Mouse (Mus musculus) kidney, embryonic 14.5 days (tissue): ENCODE measurements at regions not wholly inside any gene's neighbourhood (a gene's known extent, or its start where the extent isn't known, plus 50 kb on each side); places are given as distances from the start of the nearest gene placed in this dataset.
A peak's percentile ranks its signal among the peaks of the same experiment; 100 is the strongest.
"Not testable (repeated sequence)": the region's sequence is repeated elsewhere in the genome, so short reads cannot be mapped to it uniquely, and the experiment has no call there.

Experiments used
- ATAC-seq: fragments of 200-750 bp; cut with Nextera tagmentation; 2 replicates; pipeline ENCODE4 v1.8.0; 2017; ENCODE audit warnings: moderate number of reproducible peaks, mild to moderate bottlenecking, moderate TSS enrichment, moderate library complexity; ENCODE audit not compliant: low FRiP score, low TSS enrichment
- H3K27ac ChIP-seq: fragments of 300-500 bp; sonication (generic); 2 replicates; pipeline ENCODE4 v1.5.1; 2014; ENCODE audit warnings: low read depth, mild to moderate bottlenecking, low read length, moderate library complexity, mixed read lengths
- H3K27me3 ChIP-seq: fragments of 300-500 bp; sonication (generic); 2 replicates; pipeline ENCODE4 v1.6.1; 2014; ENCODE audit warnings: mild to moderate bottlenecking, low read length; ENCODE audit not compliant: control insufficient read depth, insufficient read depth
- H3K36me3 ChIP-seq: fragments of 300-500 bp; sonication (generic); 2 replicates; pipeline ENCODE4 v1.6.1; 2014; ENCODE audit warnings: low read length, mixed read lengths; ENCODE audit not compliant: control insufficient read depth, insufficient read depth
- H3K4me1 ChIP-seq: fragments of 300-500 bp; sonication (generic); 2 replicates; pipeline ENCODE4 v1.6.1; 2014; ENCODE audit warnings: low read length, mixed read lengths; ENCODE audit not compliant: control insufficient read depth, insufficient read depth
- H3K4me2 ChIP-seq: fragments of 300-500 bp; sonication (generic); replicated peaks from 2 replicates; pipeline ENCODE4 v1.6.1; 2014; ENCODE audit warnings: low read depth, mild to moderate bottlenecking, low read length
- H3K4me3 ChIP-seq: fragments of 300-500 bp; sonication (generic); 2 replicates; pipeline ENCODE4 v1.5.1; 2014; ENCODE audit warnings: mild to moderate bottlenecking, low read length
- H3K9ac ChIP-seq: fragments of 300-500 bp; sonication (generic); 2 replicates; pipeline ENCODE4 v1.6.1; 2014; ENCODE audit warnings: low read depth, mild to moderate bottlenecking, low read length, moderate library complexity
- H3K9me3 ChIP-seq: fragments of 300-500 bp; sonication (generic); 2 replicates; pipeline ENCODE4 v1.6.1; 2016; ENCODE audit warnings: low read length; ENCODE audit not compliant: control insufficient read depth
- WGBS: fragments of 180-500 bp; shearing (Covaris S2); extraction: QIAGEN DNeasy Blood & Tissue Kit; methylation state at CpG from one replicate; pipeline ENCODE4 v1.1.7; 2014; 5-methylcytosine and 5-hydroxymethylcytosine counted together

- no peak overlapping the region for H3K4me2 ChIP-seq
- H3K27me3 ChIP-seq, result no peaks in the 10 kb centered on the region
- no peak for ATAC-seq
- no peaks in the 10 kb centered on the region for H3K9me3 ChIP-seq
- H3K27ac ChIP-seq, result no peak overlapping the region
- H3K4me3 ChIP-seq, result no peak overlapping the region
- no peaks in the 10 kb centered on the region for H3K36me3 ChIP-seq
- H3K9ac ChIP-seq, result no peak overlapping the region
- WGBS, result 69% methylated on average over 1 of the region's 1 CpGs
- H3K4me1 ChIP-seq, result no peaks in the 10 kb centered on the region
These were observed 306.8 kb upstream of the Ercc4 start for GRCm38 (mm10) chr16:12802651-12803050.

GRCm38 (mm10) chr16:12807351-12807871 lies 302.1 kb upstream of the Ercc4 start:
- Histone ChIP-seq H3K36me3 (no peaks in the 10 kb centered on the region), H3K4me2 (no peak overlapping the region), H3K9ac (no peak overlapping the region), H3K4me3 (no peak overlapping the region), H3K9me3 (no peaks in the 10 kb centered on the region), H3K4me1 (no peaks in the 10 kb centered on the region), H3K27ac (no peak overlapping the region), H3K27me3 (no peaks in the 10 kb centered on the region)
- no peak for ATAC-seq
- 49% methylated on average over 8 of the region's 8 CpGs for WGBS

- Histone ChIP-seq H3K4me1 (no peaks in the 10 kb centered on the region), H3K36me3 (no peaks in the 10 kb centered on the region), H3K9ac (no peak overlapping the region), H3K27ac (no peak overlapping the region), H3K27me3 (no peaks in the 10 kb centered on the region), H3K4me2 (no peak overlapping the region), H3K4me3 (no peak overlapping the region), H3K9me3 (no peaks in the 10 kb centered on the region)
- WGBS, result 37% methylated on average over 2 of the region's 2 CpGs
- no peak for ATAC-seq
These were observed 298.4 kb upstream of the Ercc4 start for GRCm38 (mm10) chr16:12811088-12811487.

GRCm38 (mm10) chr16:12824646-12825045 lies 284.8 kb upstream of the Ercc4 start:
- no peaks in the 10 kb centered on the region for H3K4me1 ChIP-seq
- H3K4me3 ChIP-seq, result no peak overlapping the region
- 73% methylated on average over 6 of the region's 6 CpGs for WGBS
- no peak overlapping the region for H3K9ac ChIP-seq
- H3K27ac ChIP-seq, result no peak overlapping the region
- H3K4me2 ChIP-seq, result no peak overlapping the region
- H3K27me3 ChIP-seq, result no peaks in the 10 kb centered on the region
- no peaks in the 10 kb centered on the region for H3K9me3 ChIP-seq
- H3K36me3 ChIP-seq, result no peaks in the 10 kb centered on the region
- no peak for ATAC-seq

- H3K36me3 ChIP-seq, result no peaks in the 10 kb centered on the region
- no peak overlapping the region for H3K27ac ChIP-seq
- no peak overlapping the region for H3K4me2 ChIP-seq
- H3K4me3 ChIP-seq, result no peak overlapping the region
- 0 out of 2 replicates have a peak, but pooled peaks have one; percentile 49 for ATAC-seq
- H3K4me1 ChIP-seq, result no peaks in the 10 kb centered on the region
- 55% methylated on average over 8 of the region's 8 CpGs for WGBS
- no peak overlapping the region for H3K9ac ChIP-seq
- no peaks in the 10 kb centered on the region for H3K27me3 ChIP-seq
- H3K9me3 ChIP-seq, result no peaks in the 10 kb centered on the region
These were observed 283.3 kb upstream of the Ercc4 start for GRCm38 (mm10) chr16:12826222-12826621.

GRCm38 (mm10) chr16:12831308-12831707 lies 278.2 kb upstream of the Ercc4 start:
- not testable (repeated sequence) for ATAC-seq, H3K27ac ChIP-seq, H3K4me3 ChIP-seq, H3K27me3 ChIP-seq, H3K36me3 ChIP-seq, H3K9ac ChIP-seq, H3K4me1 ChIP-seq, H3K4me2 ChIP-seq, H3K9me3 ChIP-seq
- WGBS, result 79% methylated on average over 1 of the region's 1 CpGs

GRCm38 (mm10) chr16:12856356-12856755 lies 253.1 kb upstream of the Ercc4 start:
- no peaks in the 10 kb centered on the region for H3K4me1 ChIP-seq
- H3K4me3 ChIP-seq, result no peak overlapping the region
- no peak overlapping the region for H3K9ac ChIP-seq
- H3K27ac ChIP-seq, result no peak overlapping the region
- WGBS, result 90% methylated on average over 1 of the region's 1 CpGs
- H3K9me3 ChIP-seq, result no peaks in the 10 kb centered on the region
- no peaks in the 10 kb centered on the region for H3K36me3 ChIP-seq
- no peak overlapping the region for H3K4me2 ChIP-seq
- no peaks in the 10 kb centered on the region for H3K27me3 ChIP-seq
- no peak for ATAC-seq

GRCm38 (mm10) chr16:12859714-12860355 lies 249.6 kb upstream of the Ercc4 start:
- ATAC-seq, result no peak
- H3K4me3 ChIP-seq, result no peak overlapping the region
- no peaks in the 10 kb centered on the region for H3K9me3 ChIP-seq
- no peak overlapping the region for H3K4me2 ChIP-seq
- no peaks in the 10 kb centered on the region for H3K4me1 ChIP-seq
- no peaks in the 10 kb centered on the region for H3K27me3 ChIP-seq
- H3K27ac ChIP-seq, result no peak overlapping the region
- 84% methylated on average over 5 of the region's 5 CpGs for WGBS
- no peaks in the 10 kb centered on the region for H3K36me3 ChIP-seq
- no peak overlapping the region for H3K9ac ChIP-seq

GRCm38 (mm10) chr16:12862561-12862960 lies 246.9 kb upstream of the Ercc4 start:
- Histone ChIP-seq H3K27ac (no peak overlapping the region), H3K4me1 (no peaks in the 10 kb centered on the region), H3K4me2 (no peak overlapping the region), H3K4me3 (no peak overlapping the region), H3K9ac (no peak overlapping the region), H3K36me3 (no peaks in the 10 kb centered on the region), H3K9me3 (no peaks in the 10 kb centered on the region), H3K27me3 (no peaks in the 10 kb centered on the region)
- WGBS, result 74% methylated on average over 5 of the region's 5 CpGs
- ATAC-seq, result no peak
